Mouse (Mus musculus) cerebellum, adult 2 months (tissue): ENCODE results near the gene H2-K1.

Experiments used
- CTCF ChIP-seq: fragments of 200-500 bp; IDR thresholded peaks from 2 replicates; pipeline ENCODE4 v1.5.1; 2011; ENCODE audit warnings: low read depth, mild to moderate bottlenecking, control low read depth, low read length, moderate library complexity, borderline replicate concordance; ENCODE audit not compliant: insufficient read depth
- POLR2A ChIP-seq: fragments of 200-500 bp; IDR thresholded peaks from 2 replicates; pipeline ENCODE4 v1.6.1; 2011; ENCODE audit warnings: low read length, control low read depth, borderline replicate concordance; ENCODE audit not compliant: insufficient read depth

GRCm38 (mm10) chr17:34022414-34022783 lies 22.3 kb upstream of the H2-K1 start:
- TF ChIP-seq POLR2A (no peak), CTCF (no peak)
